Mouse (Mus musculus) heart, postnatal 36 days (tissue): ENCODE measurements at regions not wholly inside any gene's neighbourhood (a gene's known extent, or its start where the extent isn't known, plus 50 kb on each side); places are given as distances from the start of the nearest gene placed in this dataset.
"Not testable (repeated sequence)": the region's sequence is repeated elsewhere in the genome, so short reads cannot be mapped to it uniquely, and the experiment has no call there.

ENCODE experiments used
- DNase-seq, 2 experiments: peaks; one replicate each; pipeline ENCODE4 v3.0.0; 2021 to 2022
- intact Hi-C: fragments of 180-260 bp; cut with DNase I; formaldehyde crosslinking; loops from one replicate; pipeline ENCODE4 v1.15.1; 2025

- intact Hi-C loops, DNase-seq: not testable (repeated sequence)
Observed at GRCm38 (mm10) chr1:23316288-23316687, 81.3 kb downstream of the Ogfrl1 start.

- intact Hi-C loops, DNase-seq: not testable (repeated sequence)
Observed at GRCm38 (mm10) chr1:23314863-23315262, 82.7 kb downstream of the Ogfrl1 start.

- intact Hi-C loops: no loop called here
- DNase-seq: no peak
Observed at GRCm38 (mm10) chr1:23292718-23293117, 104.9 kb downstream of the Ogfrl1 start.

GRCm38 (mm10) chr1:23286741-23287140 is 110.8 kb downstream of the Ogfrl1 start:
- intact Hi-C loops: loop anchor here (5.0 to 10.0 kb wide), 3 partner anchors 119 to 682 kb away; no protein-coding TSS in a partner anchor
- DNase-seq: peak in 1 of 2 experiments; percentile 28

- intact Hi-C loops: loop anchor here (5.0 to 10.0 kb wide), 2 partner anchors 101 to 678 kb away; no protein-coding TSS in a partner anchor
- no peak for DNase-seq
Observed at GRCm38 (mm10) chr1:23282870-23283219, 114.7 kb downstream of the Ogfrl1 start.

GRCm38 (mm10) chr1:23282215-23282869 is 115.2 kb downstream of the Ogfrl1 start:
- intact Hi-C loops: loop anchor here (5.0 to 10.0 kb wide), 2 partner anchors 100 to 678 kb away; no protein-coding TSS in a partner anchor
- no peak for DNase-seq

GRCm38 (mm10) chr1:23279827-23280226 is 117.7 kb downstream of the Ogfrl1 start:
- intact Hi-C loops: loop anchor here (2.0 to 10.0 kb wide), 3 partner anchors 77 to 675 kb away; no protein-coding TSS in a partner anchor
- no peak for DNase-seq

- intact Hi-C loops: loop anchor here (5.0 kb wide), 1 partner anchor 110 kb away; no protein-coding TSS in a partner anchor
- no peak for DNase-seq
Observed at GRCm38 (mm10) chr1:23272077-23272476, 125.5 kb downstream of the Ogfrl1 start.

GRCm38 (mm10) chr1:23270910-23271822 is 126.4 kb downstream of the Ogfrl1 start:
- peak in 1 of 2 experiments; percentile 22 for DNase-seq

GRCm38 (mm10) chr1:23268062-23268461 is 129.5 kb downstream of the Ogfrl1 start:
- no peak for DNase-seq
- intact Hi-C loops: no loop called here

More at GRCm38 (mm10) chr1:23270910-23271822, 126.4 kb downstream of the Ogfrl1 start:
- intact Hi-C loops: loop anchor here (2.0 to 5.0 kb wide), 2 partner anchors 14 to 111 kb away; no protein-coding TSS in a partner anchor

- DNase-seq: no peak
- intact Hi-C loops: no loop called here
Observed at GRCm38 (mm10) chr1:23265556-23266232, 131.9 kb downstream of the Ogfrl1 start.

- DNase-seq: no peak
- intact Hi-C loops: no loop called here
Observed at GRCm38 (mm10) chr1:23264251-23264650, 133.3 kb downstream of the Ogfrl1 start.

GRCm38 (mm10) chr1:23263798-23264197 is 133.8 kb downstream of the Ogfrl1 start:
- intact Hi-C loops: no loop called here
- no peak for DNase-seq

- DNase-seq: no peak
- intact Hi-C loops: no loop called here
Observed at GRCm38 (mm10) chr1:23261652-23262051, 135.9 kb downstream of the Ogfrl1 start.

GRCm38 (mm10) chr1:23257306-23257895 is 140.2 kb downstream of the Ogfrl1 start:
- intact Hi-C loops: loop anchor here (2.0 to 5.0 kb wide), 2 partner anchors 13 to 125 kb away; no protein-coding TSS in a partner anchor
- peak in 1 of 2 experiments; percentile 37 for DNase-seq

- intact Hi-C loops: loop anchor here (1.0 to 5.0 kb wide), 4 partner anchors 14 to 126 kb away; no protein-coding TSS in a partner anchor
- peak; percentile 78 to 86 for DNase-seq
Observed at GRCm38 (mm10) chr1:23256630-23257001, 141.0 kb downstream of the Ogfrl1 start.

GRCm38 (mm10) chr1:23255925-23256629 is 141.5 kb downstream of the Ogfrl1 start:
- intact Hi-C loops: loop anchor here (1.0 to 5.0 kb wide), 4 partner anchors 15 to 126 kb away; no protein-coding TSS in a partner anchor
- DNase-seq: peak; percentile 94 to 95

- intact Hi-C loops: no loop called here
Observed at GRCm38 (mm10) chr1:23254235-23254634, 143.3 kb downstream of the Ogfrl1 start.

GRCm38 (mm10) chr1:23231522-23231921 is 129.5 kb upstream of the 4933415F23Rik start:
- no peak for DNase-seq
- intact Hi-C loops: no loop called here

More at GRCm38 (mm10) chr1:23254235-23254634, 143.3 kb downstream of the Ogfrl1 start:
- no peak for DNase-seq
